In the genomic region with DNA sequence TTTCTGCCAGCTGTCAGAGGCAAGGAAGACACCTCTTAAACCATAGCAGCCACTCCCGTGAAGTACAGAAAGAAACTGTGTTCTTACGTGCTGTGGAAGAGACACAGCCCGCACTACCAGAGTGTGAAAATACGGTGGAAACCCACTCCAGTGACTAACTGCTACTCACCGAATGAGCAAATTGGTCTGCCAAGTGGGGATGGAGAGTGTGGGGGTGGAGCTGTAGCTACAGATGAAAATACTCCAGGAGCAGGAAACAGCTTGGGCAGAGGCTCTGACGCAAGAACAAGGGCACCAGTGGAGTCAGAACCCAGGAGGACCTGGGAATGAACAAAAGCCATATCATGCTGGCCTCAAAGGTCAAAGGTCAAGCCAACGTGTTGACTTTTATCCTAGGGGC, we compare ENCODE assay signal across 17 mouse cellular contexts. TPM values are rescaled to one million over a fixed set of nuclear protein-coding genes. Genes with fewer than 3 reads are reported as not detected.
DNase-seq lines count a peak whose midpoint lies in the region; ATAC-seq lines count a peak whose summit lies in the region.
"Had no signal": no experiment of that assay in that cellular context is flagged by ENCODE, and none has a peak within 500 bp of the region (broad histone marks: within the 10 kb centered on the region; RNA-seq: fewer than 3 reads in every experiment).

No protein-coding gene starts in this region.

- H3K4me2 ChIP-seq in intestine, embryonic 16.5 days (ENCODE audit: low read depth, low read length), result no peak overlapping the region
- no peak overlapping the region for H3K4me2 ChIP-seq in kidney, embryonic 14.5 days (replicated peaks; ENCODE audit: low read depth, low read length)
- H3K4me2 ChIP-seq: embryonic facial prominence, embryonic 15.5 days; hindbrain, embryonic 15.5 days; liver, embryonic 15.5 days; neural tube, embryonic 13.5 days had no signal

- no peak overlapping the region for H3K9ac ChIP-seq in intestine, embryonic 16.5 days (ENCODE audit: low read depth, low read length)
- H3K9ac ChIP-seq in kidney, embryonic 14.5 days (ENCODE audit: low read depth, low read length), result no peak overlapping the region
- H3K9ac ChIP-seq: embryonic facial prominence, embryonic 15.5 days; hindbrain, embryonic 15.5 days; liver, embryonic 15.5 days; neural tube, embryonic 13.5 days had no signal

- peak; percentile 29 for DNase-seq in 3134 (ENCODE audit: extremely low read depth, insufficient read length, low spot score)
- peak; percentile 17 for DNase-seq in embryo, embryonic 9.5 days (ENCODE audit: extremely low spot score)
- peak; percentile 18 for DNase-seq in layer of hippocampus, adult 9-10 months (ENCODE audit: low spot score)
- DNase-seq in mesoderm, embryonic 11.5 days (ENCODE audit: low read depth, low spot score), result peak; percentile 9
- DNase-seq in adrenal gland, postnatal 25 days, result no peak
- DNase-seq: cerebellum, postnatal 10 days; heart, adult 11 months; kidney, adult 9 months; lung, postnatal 4 days had no signal

- 55% methylated on average over 7 of the region's 7 CpGs for WGBS in intestine, embryonic 16.5 days
- 41% methylated on average over 7 of the region's 7 CpGs for WGBS in kidney, embryonic 14.5 days

- H3K36me3 ChIP-seq in intestine, embryonic 16.5 days (ENCODE audit: control insufficient read depth, insufficient read depth, low read length), result no peaks in the 10 kb centered on the region
- no peaks in the 10 kb centered on the region for H3K36me3 ChIP-seq in kidney, embryonic 14.5 days (ENCODE audit: control insufficient read depth, insufficient read depth, low read length)
- H3K36me3 ChIP-seq: embryonic facial prominence, embryonic 15.5 days; hindbrain, embryonic 15.5 days; liver, embryonic 15.5 days; neural tube, embryonic 13.5 days had no signal

- no peak overlapping the region for H3K27ac ChIP-seq in intestine, embryonic 16.5 days (ENCODE audit: low read length)
- no peak overlapping the region for H3K27ac ChIP-seq in kidney, embryonic 14.5 days (ENCODE audit: low read depth, low read length)
- H3K27ac ChIP-seq: embryonic facial prominence, embryonic 15.5 days; hindbrain, embryonic 15.5 days; liver, embryonic 15.5 days; neural tube, embryonic 13.5 days had no signal

- H3K27me3 ChIP-seq in intestine, embryonic 16.5 days (replicated peaks; ENCODE audit: control insufficient read depth, insufficient read depth, low read length), result no peaks in the 10 kb centered on the region
- H3K27me3 ChIP-seq in kidney, embryonic 14.5 days (ENCODE audit: control insufficient read depth, insufficient read depth, low read length), result no peaks in the 10 kb centered on the region
- H3K27me3 ChIP-seq: hindbrain, embryonic 15.5 days; neural tube, embryonic 13.5 days had no signal

- no peaks in the 10 kb centered on the region for H3K4me1 ChIP-seq in intestine, embryonic 16.5 days (ENCODE audit: control insufficient read depth, insufficient read depth, low read length)
- H3K4me1 ChIP-seq in kidney, embryonic 14.5 days (ENCODE audit: control insufficient read depth, insufficient read depth, low read length), result no peaks in the 10 kb centered on the region
- H3K4me1 ChIP-seq: embryonic facial prominence, embryonic 15.5 days; hindbrain, embryonic 15.5 days; liver, embryonic 15.5 days; neural tube, embryonic 13.5 days had no signal

- no peak overlapping the region for H3K4me3 ChIP-seq in intestine, embryonic 16.5 days (ENCODE audit: low read length)
- no peak overlapping the region for H3K4me3 ChIP-seq in kidney, embryonic 14.5 days (ENCODE audit: low read length)
- H3K4me3 ChIP-seq: embryonic facial prominence, embryonic 15.5 days; hindbrain, embryonic 15.5 days; liver, embryonic 15.5 days; neural tube, embryonic 13.5 days had no signal

- ATAC-seq in intestine, embryonic 16.5 days, result no peak
- ATAC-seq in kidney, embryonic 14.5 days (ENCODE audit: low FRiP score, low TSS enrichment), result no peak
- ATAC-seq: forebrain, embryonic 16.5 days; Patski had no signal

- no peaks in the 10 kb centered on the region for H3K9me3 ChIP-seq in intestine, embryonic 16.5 days (ENCODE audit: control insufficient read depth, low read length)
- H3K9me3 ChIP-seq in kidney, embryonic 14.5 days (ENCODE audit: control insufficient read depth, low read length), result no peaks in the 10 kb centered on the region
- H3K9me3 ChIP-seq: embryonic facial prominence, embryonic 15.5 days; hindbrain, embryonic 15.5 days; liver, embryonic 15.5 days; neural tube, embryonic 13.5 days had no signal

RNA-seq across cellular contexts. Expression of a gene that starts 55.5 kb away (rescaled TPM):
- 25.7 and 31.3 TPM in 2 replicates for polyA plus RNA-seq in intestine, embryonic 16.5 days (2015; fragmentation: Nextera tagmentation; extraction: Ambion mirVana)
- total RNA-seq in adrenal gland, postnatal 25 days (2021), result 27.6 and 30.4 TPM in 2 replicates
- 20.6 and 28.0 TPM in 2 replicates for polyA plus RNA-seq in kidney, embryonic 14.5 days (2014; fragmentation: Nextera tagmentation; extraction: Ambion mirVana)
